Mouse (Mus musculus): ENCODE results near the gene Dusp3. TPM values are rescaled to one million over a fixed set of nuclear protein-coding genes. Genes with fewer than 3 reads are reported as not detected.
A peak's percentile ranks its signal among the peaks of the same experiment; 100 is the strongest.

Gene Dusp3
- total and polyA plus RNA-seq, 2 experiments from 2014 or later = 31.0 to 32.8 TPM

GRCm38 (mm10) chr11:101972651-101973050 lies 14.2 kb downstream of the Dusp3 start:
- no peak for TF ChIP-seq CTCF (IDR thresholded peaks at IDR 0.05; ENCODE audit: low read depth)
- H3K4me1 ChIP-seq (ENCODE audit: insufficient read depth) = no peaks in the 10 kb centered on the region
- 96% methylated on average over 5 of the region's 5 CpGs for WGBS
- H3K9ac ChIP-seq = no peak overlapping the region
- H3K4me2 ChIP-seq (ENCODE audit: low read depth) = no peak overlapping the region
- H3K36me3 ChIP-seq (ENCODE audit: insufficient read depth) = no peaks in the 10 kb centered on the region
- no peak overlapping the region for H3K27ac ChIP-seq (ENCODE audit: low read depth, low read length)
- no peak overlapping the region for H3K4me3 ChIP-seq (ENCODE audit: low read depth, low read length)
- DNase-seq = no peak
- ATAC-seq = no peak
- no peaks in the 10 kb centered on the region for H3K9me3 ChIP-seq (ENCODE audit: low read length)
- 0 out of 2 replicates have a peak, but pooled peaks cover 4% of the 10 kb centered on the region for H3K27me3 ChIP-seq (ENCODE audit: insufficient read depth, low read length)

- no peaks in the 10 kb centered on the region for H3K36me3 ChIP-seq (ENCODE audit: insufficient read depth)
- H3K27ac ChIP-seq (ENCODE audit: low read depth, low read length) = no peak overlapping the region
- H3K4me3 ChIP-seq (ENCODE audit: low read depth, low read length) = no peak overlapping the region
- ATAC-seq (no peak), DNase-seq (no peak)
- WGBS = 60% methylated on average over 3 of the region's 3 CpGs
- H3K4me2 ChIP-seq (ENCODE audit: low read depth) = no peak overlapping the region
- 0 out of 2 replicates have a peak, but pooled peaks cover 4% of the 10 kb centered on the region for H3K27me3 ChIP-seq (ENCODE audit: insufficient read depth, low read length)
- no peaks in the 10 kb centered on the region for H3K4me1 ChIP-seq (ENCODE audit: insufficient read depth)
- H3K9me3 ChIP-seq (ENCODE audit: low read length) = no peaks in the 10 kb centered on the region
- no peak for TF ChIP-seq CTCF (IDR thresholded peaks at IDR 0.05; ENCODE audit: low read depth)
- no peak overlapping the region for H3K9ac ChIP-seq
These were observed 14.7 kb downstream of the Dusp3 start for GRCm38 (mm10) chr11:101972097-101972496.

DNA sequence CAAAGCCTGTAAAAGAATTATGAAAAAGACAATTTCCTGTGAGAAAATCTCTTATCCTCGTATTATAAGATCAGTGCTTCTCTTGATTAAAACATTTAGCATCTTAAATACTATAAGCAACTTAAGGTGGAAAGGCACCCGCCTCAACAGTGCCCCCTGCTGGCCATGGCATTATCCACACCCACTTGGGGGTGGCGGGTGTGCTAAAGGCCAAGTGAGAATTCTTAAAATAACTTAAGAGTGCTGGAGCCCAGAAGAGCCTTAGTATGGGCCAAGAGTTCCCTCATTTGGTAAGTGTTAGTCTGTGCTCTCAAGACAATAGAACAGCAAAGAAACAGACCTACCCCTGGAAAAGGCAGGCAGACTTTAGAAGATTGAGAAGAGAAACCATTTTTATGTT lies 15.4 kb downstream of the Dusp3 start:
- no peak for ATAC-seq
- peak; percentile 56 for TF ChIP-seq CTCF (IDR thresholded peaks at IDR 0.05; ENCODE audit: low read depth)
- H3K27me3 ChIP-seq (ENCODE audit: insufficient read depth, low read length) = peaks cover 4% of the 10 kb centered on the region; the same call in 1 of the 2 replicates

DNA sequence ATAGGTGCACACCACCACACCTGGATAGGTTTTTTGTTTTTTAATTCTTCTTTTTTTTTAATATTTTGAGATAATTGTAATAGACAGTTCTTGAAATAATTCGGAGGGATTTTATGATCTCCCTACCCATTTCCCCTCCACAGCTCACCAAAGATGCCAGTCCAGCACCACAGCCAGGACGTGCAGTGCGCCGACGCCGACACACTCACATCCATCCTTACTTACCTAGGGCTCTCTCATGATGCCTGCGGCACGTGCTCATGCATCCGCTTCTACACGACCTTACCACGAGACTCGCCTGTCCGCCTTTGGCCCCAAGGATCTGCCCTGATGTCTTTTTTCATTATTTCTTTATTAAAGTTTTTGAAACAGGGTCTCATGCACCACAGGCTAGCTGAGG lies 17.0 kb downstream of the Dusp3 start:
- Histone ChIP-seq H3K4me1 (ENCODE audit: insufficient read depth) (no peaks in the 10 kb centered on the region), H3K4me3 (ENCODE audit: low read depth, low read length) (no peak overlapping the region), H3K9ac (no peak overlapping the region), H3K4me2 (ENCODE audit: low read depth) (no peak overlapping the region), H3K27ac (ENCODE audit: low read depth, low read length) (no peak overlapping the region), H3K36me3 (ENCODE audit: insufficient read depth) (no peaks in the 10 kb centered on the region), H3K9me3 (ENCODE audit: low read length) (no peaks in the 10 kb centered on the region), H3K27me3 (ENCODE audit: insufficient read depth, low read length) (peaks cover 16% of the 10 kb centered on the region)
- 80% methylated on average over 13 of the region's 13 CpGs for WGBS
- DNase-seq = no peak
- ATAC-seq = no peak
- TF ChIP-seq CTCF (IDR thresholded peaks at IDR 0.05; ENCODE audit: low read depth) = no peak

More for the DNA sequence above, 15.4 kb downstream of the Dusp3 start:
- H3K36me3 ChIP-seq (ENCODE audit: insufficient read depth) = no peaks in the 10 kb centered on the region
- H3K27ac ChIP-seq (ENCODE audit: low read depth, low read length) = no peak overlapping the region
- H3K4me1 ChIP-seq (ENCODE audit: insufficient read depth) = no peaks in the 10 kb centered on the region
- no peak overlapping the region for H3K9ac ChIP-seq
- no peak for DNase-seq
- no peak overlapping the region for H3K4me3 ChIP-seq (ENCODE audit: low read depth, low read length)
- H3K4me2 ChIP-seq (ENCODE audit: low read depth) = no peak overlapping the region
- H3K9me3 ChIP-seq (ENCODE audit: low read length) = no peaks in the 10 kb centered on the region
- WGBS = 38% methylated on average over 3 of the region's 3 CpGs

DNA sequence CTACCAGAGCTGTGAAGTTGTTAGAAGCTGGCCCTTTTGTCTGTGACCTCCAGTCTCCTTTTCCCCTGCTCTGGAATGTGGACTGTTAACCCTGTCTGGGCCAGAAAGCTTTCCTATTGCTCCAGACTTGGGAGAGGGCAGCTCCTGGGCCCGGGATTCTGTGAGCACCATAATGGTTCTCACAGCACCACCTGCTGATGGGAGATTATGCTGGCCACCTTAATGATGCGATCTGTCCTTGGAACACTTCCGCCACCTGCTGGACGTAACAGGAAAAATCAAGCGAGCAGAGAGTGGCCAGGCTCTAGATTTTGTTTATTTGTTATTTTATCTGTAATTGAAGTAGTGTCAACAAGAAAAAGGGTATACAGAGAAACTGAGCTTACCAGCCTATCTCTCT lies 18.0 kb downstream of the Dusp3 start:
- H3K4me3 ChIP-seq (ENCODE audit: low read depth, low read length) = no peak overlapping the region
- peaks cover 26% of the 10 kb centered on the region for H3K27me3 ChIP-seq (ENCODE audit: insufficient read depth, low read length)
- ATAC-seq (peak; percentile 80), DNase-seq (peak; percentile 93)
- TF ChIP-seq CTCF (IDR thresholded peaks at IDR 0.05; ENCODE audit: low read depth) = peak; percentile 100
- no peak overlapping the region for H3K27ac ChIP-seq (ENCODE audit: low read depth, low read length)
- under 1% methylated on average over 5 of the region's 5 CpGs for WGBS
- no peaks in the 10 kb centered on the region for H3K36me3 ChIP-seq (ENCODE audit: insufficient read depth)
- H3K4me2 ChIP-seq (ENCODE audit: low read depth) = no peak overlapping the region
- H3K9me3 ChIP-seq (ENCODE audit: low read length) = no peaks in the 10 kb centered on the region
- no peaks in the 10 kb centered on the region for H3K4me1 ChIP-seq (ENCODE audit: insufficient read depth)
- H3K9ac ChIP-seq = no peak overlapping the region

- no peaks in the 10 kb centered on the region for H3K36me3 ChIP-seq (ENCODE audit: insufficient read depth)
- no peak overlapping the region for H3K9ac ChIP-seq
- no peak for TF ChIP-seq CTCF (IDR thresholded peaks at IDR 0.05; ENCODE audit: low read depth)
- 20% methylated on average over 7 of the region's 7 CpGs for WGBS
- H3K4me2 ChIP-seq (ENCODE audit: low read depth) = no peak overlapping the region
- ATAC-seq (no peak), DNase-seq (no peak)
- no peak overlapping the region for H3K4me3 ChIP-seq (ENCODE audit: low read depth, low read length)
- H3K9me3 ChIP-seq (ENCODE audit: low read length) = no peaks in the 10 kb centered on the region
- H3K27ac ChIP-seq (ENCODE audit: low read depth, low read length) = no peak overlapping the region
- 0 out of 2 replicates have a peak, but pooled peaks cover 3% of the 10 kb centered on the region for H3K4me1 ChIP-seq (ENCODE audit: insufficient read depth)
- H3K27me3 ChIP-seq (ENCODE audit: insufficient read depth, low read length) = peaks cover 30% of the 10 kb centered on the region
These were observed 18.5 kb downstream of the Dusp3 start for GRCm38 (mm10) chr11:101968311-101968710.

DNA sequence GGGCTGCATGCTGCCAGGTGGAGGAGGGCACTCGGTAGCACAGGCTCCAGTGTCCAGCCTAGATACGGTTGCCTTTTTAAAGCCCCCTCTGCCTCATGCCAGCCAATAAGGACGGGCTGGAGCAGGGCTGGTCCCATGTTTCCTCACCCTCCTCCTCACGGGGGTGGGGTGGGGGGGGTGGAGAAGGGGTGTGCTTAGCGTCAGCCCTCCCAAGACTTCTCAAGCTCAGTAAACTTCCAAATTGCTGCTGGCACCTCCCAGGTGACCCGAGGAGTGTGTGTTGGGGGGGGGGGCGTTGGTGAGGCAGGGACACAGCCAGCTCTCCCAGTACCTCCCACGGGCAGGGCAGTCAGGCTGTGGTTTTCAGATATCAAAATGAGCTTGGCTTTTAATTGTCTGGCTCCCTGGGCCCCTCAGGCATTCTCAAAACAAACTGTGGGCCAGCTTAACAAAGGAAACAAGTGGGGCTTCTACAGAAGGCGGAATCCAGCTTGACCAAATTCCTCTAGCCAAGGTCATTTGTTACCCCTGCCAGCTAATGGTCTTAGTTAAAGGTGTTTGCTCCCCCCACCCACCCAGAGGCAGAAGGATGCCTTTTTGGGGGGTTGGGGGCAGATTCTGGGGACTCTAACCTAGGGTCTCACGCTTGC lies 19.7 kb downstream of the Dusp3 start, which contains the start of gene Sost:
Sost (minus strand) TSS at position 51 of the 650 bp plus-strand sequence.
- no peak for ATAC-seq
- 20% methylated on average over 10 of the region's 10 CpGs for WGBS
- H3K4me1 ChIP-seq (ENCODE audit: insufficient read depth) = peaks cover 6% of the 10 kb centered on the region; the same call in 1 of the 2 replicates

More for the DNA sequence above, 19.7 kb downstream of the Dusp3 start, which contains the start of gene Sost:
- no peak for DNase-seq
- no peak within 1 kb of the TSS for H3K4me3 ChIP-seq (ENCODE audit: low read depth, low read length)
- no peaks in the 10 kb centered on the region for H3K9me3 ChIP-seq (ENCODE audit: low read length)
- H3K9ac ChIP-seq = no peak within 1 kb of the TSS
- no peak for TF ChIP-seq CTCF (IDR thresholded peaks at IDR 0.05; ENCODE audit: low read depth)
- no peak within 1 kb of the TSS for H3K4me2 ChIP-seq (ENCODE audit: low read depth)
- H3K27ac ChIP-seq (ENCODE audit: low read depth, low read length) = no peak within 1 kb of the TSS
- H3K27me3 ChIP-seq (ENCODE audit: insufficient read depth, low read length) = peaks cover 41% of the 10 kb centered on the region
- H3K36me3 ChIP-seq (ENCODE audit: insufficient read depth) = no peaks in the 10 kb centered on the region
